Mouse (Mus musculus): Measurements from ENCODE around the gene Mrps17. TPM values are rescaled to one million over a fixed set of nuclear protein-coding genes. Genes with fewer than 3 reads are reported as not detected.

The Mrps17 gene
- total RNA-seq (2023), result 38.5 to 53.4 TPM (median 43.5 TPM) in 4 replicates

GRCm38 (mm10) chr5:129715326-129715861 is at the start of gene Mrps17:
TSS of gene Mrps17 (plus strand) at chr5:129715497.

GRCm38 (mm10) chr5:129670036-129670458 is 45.2 kb upstream of the Mrps17 start, which contains the start of gene Zfp11:
TSS of gene Zfp11 (minus strand) at chr5:129670099.

GRCm38 (mm10) chr5:129708412-129708811 is 6.9 kb upstream of the Mrps17 start, which contains the start of gene Sept14:
TSS of gene Sept14 (minus strand) at chr5:129708512.

GRCm38 (mm10) chr5:129724834-129725773 is 9.8 kb downstream of the Mrps17 start, which contains the start of gene Nipsnap2:
TSS of gene Nipsnap2 (plus strand) at chr5:129725063.

Other genes starting within 250 kb of the Mrps17 start
- gene Sfswap, start 214.3 kb upstream of the Mrps17 start, total RNA-seq (2023), result 169 to 190 TPM (median 177 TPM) in 4 replicates
- 0.85 to 2.1 TPM (median 1.0 TPM) in 4 replicates for gene Mmp17, start 131.3 kb upstream of the Mrps17 start, total RNA-seq (2023)
- gene Zfp11, start 45.4 kb upstream of the Mrps17 start, total RNA-seq (2023), result 1.3 to 1.6 TPM (median 1.5 TPM) in 4 replicates
- not detected in 4 replicates for gene Sept14, start 7.0 kb upstream of the Mrps17 start, total RNA-seq (2023)
- 29.7 to 39.7 TPM (median 34.7 TPM) in 4 replicates for gene Nipsnap2, start 9.6 kb downstream of the Mrps17 start, total RNA-seq (2023)
- gene Psph, start 72.0 kb downstream of the Mrps17 start, total RNA-seq (2023), result 11.4 to 15.4 TPM (median 11.7 TPM) in 4 replicates
- 10.2 to 20.7 TPM (median 13.7 TPM) in 4 replicates for gene Sumf2, start 131.5 kb downstream of the Mrps17 start, total RNA-seq (2023)
- 137 to 164 TPM (median 155 TPM) in 4 replicates for gene Chchd2, start 172.0 kb downstream of the Mrps17 start, total RNA-seq (2023)
- 0.91 to 2.2 TPM (median 1.5 TPM) in 4 replicates for gene Zbed5, start 180.2 kb downstream of the Mrps17 start, total RNA-seq (2023)
- gene Phkg1, start 183.1 kb downstream of the Mrps17 start, total RNA-seq (2023), result 0.33 to 1.2 TPM (median 0.77 TPM) in 4 replicates
- gene Nupr1l, start 193.0 kb downstream of the Mrps17 start, total RNA-seq (2023), result 0.60 to 4.2 TPM (median 2.5 TPM) in 4 replicates
- gene Vkorc1l1, start 226.5 kb downstream of the Mrps17 start, total RNA-seq (2023), result 10.5 to 12.7 TPM (median 12.3 TPM) in 4 replicates

All from B cell, adult 62 days (primary cell).